Mouse (Mus musculus): ENCODE data around the gene Med27. TPM values are rescaled to one million over a fixed set of nuclear protein-coding genes. Genes with fewer than 3 reads are reported as not detected.

Med27 gene
- polyA plus RNA-seq, 1 experiment: 7.1 TPM

GRCm38 (mm10) chr2:29472952-29473437 lies 126.4 kb downstream of the Med27 start:
- 74% methylated on average over 4 of the region's 4 CpGs for WGBS
- Histone ChIP-seq H3K4me1 (ENCODE audit: control insufficient read depth, insufficient read depth, low read length) (no peaks in the 10 kb centered on the region), H3K4me3 (replicated peaks; ENCODE audit: control insufficient read depth, low read depth, low read length) (no peak overlapping the region), H3K27ac (ENCODE audit: control insufficient read depth, insufficient read depth, low read depth, low read length, poor library complexity) (no peak overlapping the region)
- no peak for TF ChIP-seq POLR2A (IDR thresholded peaks at IDR 0.05; ENCODE audit: borderline replicate concordance, control insufficient read depth, low read depth, low read length)
- TF ChIP-seq CTCF (IDR thresholded peaks at IDR 0.05; ENCODE audit: control insufficient read depth, insufficient read depth, low read length): no peak

- TF ChIP-seq CTCF (IDR thresholded peaks at IDR 0.05; ENCODE audit: control insufficient read depth, insufficient read depth, low read length): no peak
- no peak for TF ChIP-seq POLR2A (IDR thresholded peaks at IDR 0.05; ENCODE audit: borderline replicate concordance, control insufficient read depth, low read depth, low read length)
- H3K4me1 ChIP-seq (ENCODE audit: control insufficient read depth, insufficient read depth, low read length): no peaks in the 10 kb centered on the region
- WGBS: 65% methylated on average over 2 of the region's 2 CpGs
Measured at GRCm38 (mm10) chr2:29473907-29474306, 127.3 kb downstream of the Med27 start.

GRCm38 (mm10) chr2:29476702-29477101 lies 130.1 kb downstream of the Med27 start:
- TF ChIP-seq POLR2A (IDR thresholded peaks at IDR 0.05; ENCODE audit: borderline replicate concordance, control insufficient read depth, low read depth, low read length) (no peak), CTCF (IDR thresholded peaks at IDR 0.05; ENCODE audit: control insufficient read depth, insufficient read depth, low read length) (no peak)
- WGBS: 100% methylated on average over 1 of the region's 1 CpGs

More at GRCm38 (mm10) chr2:29473907-29474306, 127.3 kb downstream of the Med27 start:
- Histone ChIP-seq H3K27ac (ENCODE audit: control insufficient read depth, insufficient read depth, low read depth, low read length, poor library complexity) (no peak overlapping the region), H3K4me3 (replicated peaks; ENCODE audit: control insufficient read depth, low read depth, low read length) (no peak overlapping the region)

GRCm38 (mm10) chr2:29481856-29482255 lies 135.2 kb downstream of the Med27 start:
- WGBS: 86% methylated on average over 8 of the region's 8 CpGs
- Histone ChIP-seq H3K4me3 (replicated peaks; ENCODE audit: control insufficient read depth, low read depth, low read length) (no peak overlapping the region), H3K4me1 (ENCODE audit: control insufficient read depth, insufficient read depth, low read length) (no peaks in the 10 kb centered on the region), H3K27ac (ENCODE audit: control insufficient read depth, insufficient read depth, low read depth, low read length, poor library complexity) (no peak overlapping the region)
- TF ChIP-seq POLR2A (IDR thresholded peaks at IDR 0.05; ENCODE audit: borderline replicate concordance, control insufficient read depth, low read depth, low read length): no peak
- TF ChIP-seq CTCF (IDR thresholded peaks at IDR 0.05; ENCODE audit: control insufficient read depth, insufficient read depth, low read length): no peak

More at GRCm38 (mm10) chr2:29476702-29477101, 130.1 kb downstream of the Med27 start:
- Histone ChIP-seq H3K27ac (ENCODE audit: control insufficient read depth, insufficient read depth, low read depth, low read length, poor library complexity) (no peak overlapping the region), H3K4me1 (ENCODE audit: control insufficient read depth, insufficient read depth, low read length) (no peaks in the 10 kb centered on the region), H3K4me3 (replicated peaks; ENCODE audit: control insufficient read depth, low read depth, low read length) (no peak overlapping the region)

- H3K4me1 ChIP-seq (ENCODE audit: control insufficient read depth, insufficient read depth, low read length): no peaks in the 10 kb centered on the region
- H3K27ac ChIP-seq (ENCODE audit: control insufficient read depth, insufficient read depth, low read depth, low read length, poor library complexity): no peak overlapping the region
- WGBS: 89% methylated on average over 9 of the region's 9 CpGs
- H3K4me3 ChIP-seq (replicated peaks; ENCODE audit: control insufficient read depth, low read depth, low read length): no peak overlapping the region
- no peak for TF ChIP-seq POLR2A (IDR thresholded peaks at IDR 0.05; ENCODE audit: borderline replicate concordance, control insufficient read depth, low read depth, low read length)
- TF ChIP-seq CTCF (IDR thresholded peaks at IDR 0.05; ENCODE audit: control insufficient read depth, insufficient read depth, low read length): no peak
Measured at GRCm38 (mm10) chr2:29482979-29483718, 136.5 kb downstream of the Med27 start.

GRCm38 (mm10) chr2:29485519-29485918 lies 138.9 kb downstream of the Med27 start:
- Histone ChIP-seq H3K27ac (ENCODE audit: control insufficient read depth, insufficient read depth, low read depth, low read length, poor library complexity) (no peak overlapping the region), H3K4me1 (ENCODE audit: control insufficient read depth, insufficient read depth, low read length) (no peaks in the 10 kb centered on the region), H3K4me3 (replicated peaks; ENCODE audit: control insufficient read depth, low read depth, low read length) (no peak overlapping the region)
- WGBS: 83% methylated on average over 2 of the region's 2 CpGs
- TF ChIP-seq POLR2A (IDR thresholded peaks at IDR 0.05; ENCODE audit: borderline replicate concordance, control insufficient read depth, low read depth, low read length) (no peak), CTCF (IDR thresholded peaks at IDR 0.05; ENCODE audit: control insufficient read depth, insufficient read depth, low read length) (no peak)

- Histone ChIP-seq H3K4me1 (ENCODE audit: control insufficient read depth, insufficient read depth, low read length) (no peaks in the 10 kb centered on the region), H3K4me3 (replicated peaks; ENCODE audit: control insufficient read depth, low read depth, low read length) (no peak overlapping the region), H3K27ac (ENCODE audit: control insufficient read depth, insufficient read depth, low read depth, low read length, poor library complexity) (no peak overlapping the region)
- 87% methylated on average over 7 of the region's 7 CpGs for WGBS
- no peak for TF ChIP-seq POLR2A (IDR thresholded peaks at IDR 0.05; ENCODE audit: borderline replicate concordance, control insufficient read depth, low read depth, low read length)
- TF ChIP-seq CTCF (IDR thresholded peaks at IDR 0.05; ENCODE audit: control insufficient read depth, insufficient read depth, low read length): no peak
Measured at GRCm38 (mm10) chr2:29486491-29486890, 139.9 kb downstream of the Med27 start.

GRCm38 (mm10) chr2:29487652-29488051 lies 141.0 kb downstream of the Med27 start:
- Histone ChIP-seq H3K4me1 (ENCODE audit: control insufficient read depth, insufficient read depth, low read length) (no peaks in the 10 kb centered on the region), H3K27ac (ENCODE audit: control insufficient read depth, insufficient read depth, low read depth, low read length, poor library complexity) (no peak overlapping the region), H3K4me3 (replicated peaks; ENCODE audit: control insufficient read depth, low read depth, low read length) (no peak overlapping the region)
- TF ChIP-seq POLR2A (IDR thresholded peaks at IDR 0.05; ENCODE audit: borderline replicate concordance, control insufficient read depth, low read depth, low read length): no peak
- TF ChIP-seq CTCF (IDR thresholded peaks at IDR 0.05; ENCODE audit: control insufficient read depth, insufficient read depth, low read length): no peak
- WGBS: 79% methylated on average over 2 of the region's 2 CpGs
